Mouse (Mus musculus): ENCODE results near the gene Rab14.

DNA sequence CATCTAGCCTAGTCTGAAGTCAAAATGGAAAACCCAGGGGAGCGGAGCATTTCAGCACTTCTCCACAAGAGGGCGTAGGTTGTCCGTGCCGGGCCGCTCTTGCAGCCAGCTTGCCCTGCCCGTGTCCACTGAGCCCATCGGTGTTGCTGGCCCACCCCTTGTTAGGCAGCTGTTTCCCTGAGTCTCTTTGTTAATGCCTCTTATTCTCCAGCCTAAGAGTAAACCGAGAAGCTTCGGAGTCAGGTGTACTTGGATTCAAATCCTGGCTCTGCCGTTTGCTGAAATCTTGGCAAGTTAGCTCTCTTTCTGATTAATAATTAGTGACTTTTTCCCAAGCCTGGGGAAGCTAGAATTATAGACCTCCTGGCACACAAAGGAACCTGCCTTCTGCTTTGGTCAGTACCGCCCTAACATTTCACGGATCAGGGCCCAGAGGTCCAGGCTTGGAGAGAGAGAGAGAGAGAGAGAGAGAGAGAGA lies 14.0 kb upstream of the Rab14 start:
- TF ChIP-seq CTCF (IDR thresholded peaks at IDR 0.05; ENCODE audit: borderline replicate concordance, control insufficient read depth, extremely low read depth, insufficient read depth, low read length, poor library complexity) (peak; percentile 90), POLR2A (IDR thresholded peaks at IDR 0.05; ENCODE audit: control insufficient read depth, extremely low read depth, insufficient read depth, low read length, poor library complexity) (no peak)

Measured in thymus, adult 2 months (tissue).